Mouse (Mus musculus) stomach, postnatal 0 days (tissue): Measurements from ENCODE around the gene Myo1a. TPM values are rescaled to one million over a fixed set of nuclear protein-coding genes. Genes with fewer than 3 reads are reported as not detected.

ENCODE experiments used
- ATAC-seq: fragments of 200-750 bp; cut with Nextera tagmentation; 2 replicates; pipeline ENCODE4 v1.8.0; 2017; ENCODE audit not compliant: low FRiP score, low TSS enrichment
- DNase-seq: peaks from one replicate; pipeline ENCODE4 v3.0.0-alpha.2; 2016; ENCODE audit warnings: low spot score
- H3K27ac ChIP-seq: fragments of 300-500 bp; sonication (generic); replicated peaks from 2 replicates; pipeline ENCODE4 v1.5.1; 2014; ENCODE audit warnings: mild to moderate bottlenecking, control low read depth
- H3K27me3 ChIP-seq: fragments of 300-500 bp; sonication (generic); 2 replicates; pipeline ENCODE4 v1.6.1; 2014; ENCODE audit warnings: low read length; ENCODE audit not compliant: control insufficient read depth, insufficient read depth
- H3K36me3 ChIP-seq: fragments of 300-500 bp; sonication (generic); 2 replicates; pipeline ENCODE4 v1.6.1; 2014; ENCODE audit warnings: low read length, mixed read lengths; ENCODE audit not compliant: control insufficient read depth, insufficient read depth
- H3K4me1 ChIP-seq: fragments of 300-500 bp; sonication (generic); replicated peaks from 2 replicates; pipeline ENCODE4 v1.6.1; 2014; ENCODE audit warnings: antibody characterized with exemption; ENCODE audit not compliant: control insufficient read depth, insufficient read depth
- H3K4me2 ChIP-seq: fragments of 300-500 bp; sonication (generic); replicated peaks from 2 replicates; pipeline ENCODE4 v1.6.1; 2014; ENCODE audit warnings: low read depth, mild to moderate bottlenecking, control low read depth, moderate library complexity
- H3K4me3 ChIP-seq: fragments of 300-500 bp; sonication (generic); 2 replicates; pipeline ENCODE4 v1.5.1; 2014; ENCODE audit warnings: low read depth, low read length, control low read depth
- H3K9ac ChIP-seq: fragments of 300-500 bp; sonication (generic); 2 replicates; pipeline ENCODE4 v1.6.1; 2014; ENCODE audit warnings: mild to moderate bottlenecking, low read length, control low read depth, mixed read lengths
- H3K9me3 ChIP-seq: fragments of 300-500 bp; sonication (generic); 2 replicates; pipeline ENCODE4 v1.6.1; 2016; ENCODE audit warnings: low read length; ENCODE audit not compliant: control insufficient read depth
- CTCF ChIP-seq: IDR thresholded peaks from 2 replicates; pipeline ENCODE4 v1.5.1; 2016; ENCODE audit warnings: antibody characterized with exemption, low read depth, mild to moderate bottlenecking, moderate library complexity
- EP300 ChIP-seq: optimal IDR thresholded peaks from 2 replicates; pipeline ENCODE3; 2016; ENCODE audit warnings: antibody characterized with exemption
- WGBS: fragments of 180-500 bp; shearing (Covaris S2); extraction: QIAGEN DNeasy Blood & Tissue Kit; methylation state at CpG from one replicate; pipeline ENCODE4 v1.1.7; 2014; 5-methylcytosine and 5-hydroxymethylcytosine counted together
- polyA plus RNA-seq: library from polyadenylated mRNA; unstranded; fragments of >200 nt; fragmentation: Nextera tagmentation; extraction: Ambion mirVana; gene quantifications from 2 replicates; pipeline ENCODE4 v1.2.1, GENCODE M21; 2015

The Myo1a gene
- polyA plus RNA-seq, 1 experiment from 2014 or later: 39.3 TPM

GRCm38 (mm10) chr10:127677591-127678336 is 27.2 kb upstream of the Myo1a start:
- TF ChIP-seq EP300: no peak
- TF ChIP-seq CTCF: peak; percentile 97
- no peaks in the 10 kb centered on the region for H3K9me3 ChIP-seq
- peak overlapping the region; percentile 76 for H3K9ac ChIP-seq
- ATAC-seq (no peak), DNase-seq (peak; percentile 82)
- WGBS: 11% methylated on average over 14 of the region's 14 CpGs
- peak overlapping the region; percentile 96 for H3K4me2 ChIP-seq
- H3K4me1 ChIP-seq: no peaks in the 10 kb centered on the region
- no peaks in the 10 kb centered on the region for H3K36me3 ChIP-seq
- peak overlapping the region; percentile 78 for H3K27ac ChIP-seq
- no peaks in the 10 kb centered on the region for H3K27me3 ChIP-seq
- H3K4me3 ChIP-seq: peak overlapping the region; percentile 70

GRCm38 (mm10) chr10:127679208-127679607 is 25.8 kb upstream of the Myo1a start:
- Histone ChIP-seq H3K27ac (no peak overlapping the region), H3K4me2 (no peak overlapping the region), H3K27me3 (no peaks in the 10 kb centered on the region), H3K4me1 (no peaks in the 10 kb centered on the region), H3K36me3 (no peaks in the 10 kb centered on the region), H3K4me3 (no peak overlapping the region), H3K9me3 (no peaks in the 10 kb centered on the region), H3K9ac (no peak overlapping the region)
- ATAC-seq (no peak), DNase-seq (no peak)
- WGBS: 81% methylated on average over 1 of the region's 1 CpGs
- TF ChIP-seq CTCF (no peak), EP300 (no peak)

GRCm38 (mm10) chr10:127679881-127680280 is 25.1 kb upstream of the Myo1a start:
- Histone ChIP-seq H3K4me1 (no peaks in the 10 kb centered on the region), H3K9me3 (no peaks in the 10 kb centered on the region), H3K27ac (no peak overlapping the region), H3K27me3 (no peaks in the 10 kb centered on the region), H3K4me2 (no peak overlapping the region), H3K36me3 (no peaks in the 10 kb centered on the region), H3K4me3 (no peak overlapping the region), H3K9ac (no peak overlapping the region)
- DNase-seq (no peak), ATAC-seq (no peak)
- WGBS: 85% methylated on average over 3 of the region's 3 CpGs
- TF ChIP-seq CTCF (no peak), EP300 (no peak)

GRCm38 (mm10) chr10:127682886-127683285 is 22.1 kb upstream of the Myo1a start:
- Histone ChIP-seq H3K27ac (no peak overlapping the region), H3K4me1 (no peaks in the 10 kb centered on the region), H3K9me3 (no peaks in the 10 kb centered on the region), H3K27me3 (no peaks in the 10 kb centered on the region), H3K4me2 (no peak overlapping the region), H3K36me3 (no peaks in the 10 kb centered on the region), H3K9ac (no peak overlapping the region), H3K4me3 (no peak overlapping the region)
- 78% methylated on average over 6 of the region's 6 CpGs for WGBS
- TF ChIP-seq CTCF: no peak
- TF ChIP-seq EP300: no peak
- ATAC-seq (no peak), DNase-seq (no peak)

- 18% methylated on average over 1 of the region's 1 CpGs for whole genome bisulfite sequencing
- Histone ChIP-seq H3K36me3 (peaks cover 11% of the 10 kb centered on the region), H3K27me3 (no peaks in the 10 kb centered on the region), H3K9me3 (no peaks in the 10 kb centered on the region), H3K4me1 (no peaks in the 10 kb centered on the region), H3K4me3 (no peak overlapping the region), H3K9ac (no peak overlapping the region), H3K4me2 (no peak overlapping the region), H3K27ac (no peak overlapping the region)
- DNase-seq: no peak
- TF ChIP-seq EP300 (no peak), CTCF (peak; percentile 35)
- ATAC-seq: no peak
These were observed 13.9 kb upstream of the Myo1a start for GRCm38 (mm10) chr10:127691053-127691452.

GRCm38 (mm10) chr10:127694636-127695035 is 10.3 kb upstream of the Myo1a start:
- Histone ChIP-seq H3K36me3 (peaks cover 10% of the 10 kb centered on the region), H3K27ac (no peak overlapping the region), H3K9me3 (no peaks in the 10 kb centered on the region), H3K4me1 (no peaks in the 10 kb centered on the region), H3K9ac (no peak overlapping the region), H3K4me2 (no peak overlapping the region), H3K4me3 (no peak overlapping the region), H3K27me3 (no peaks in the 10 kb centered on the region)
- 45% methylated on average over 2 of the region's 2 CpGs for WGBS
- DNase-seq (no peak), ATAC-seq (no peak)
- TF ChIP-seq CTCF (peak; percentile 87), EP300 (no peak)
